Mouse (Mus musculus) megakaryocyte, adult 5-6 weeks (primary cell): Measurements from ENCODE around the gene Zfp697. TPM values are rescaled to one million over a fixed set of nuclear protein-coding genes. Genes with fewer than 3 reads are reported as not detected.
A peak's percentile ranks its signal among the peaks of the same experiment; 100 is the strongest.
"Not testable (repeated sequence)": the region's sequence is repeated elsewhere in the genome, so short reads cannot be mapped to it uniquely, and the experiment has no call there.

Experiments used
- ATAC-seq: 2 replicates; pipeline ENCODE4 v1.8.0; 2016; ENCODE audit warnings: mild to moderate bottlenecking, inconsistent platforms; ENCODE audit not compliant: poor library complexity, severe bottlenecking
- total RNA-seq, 2 experiments: library from RNA; stranded (forward) in 1 of 2; stranded (reverse) in 1 of 2; fragments of 153-499, 151-499 nt in 1 of 2; fragments of 221-1000, 200-1000 nt in 1 of 2; gene quantifications; 2 replicates each; pipeline versions ENCODE4 v1.2.3 to v1.2.4; 2015 to 2017

Zfp697 gene
- total RNA-seq, 2 experiments from 2014 or later, result 0.47 TPM; not detected in 1

DNA sequence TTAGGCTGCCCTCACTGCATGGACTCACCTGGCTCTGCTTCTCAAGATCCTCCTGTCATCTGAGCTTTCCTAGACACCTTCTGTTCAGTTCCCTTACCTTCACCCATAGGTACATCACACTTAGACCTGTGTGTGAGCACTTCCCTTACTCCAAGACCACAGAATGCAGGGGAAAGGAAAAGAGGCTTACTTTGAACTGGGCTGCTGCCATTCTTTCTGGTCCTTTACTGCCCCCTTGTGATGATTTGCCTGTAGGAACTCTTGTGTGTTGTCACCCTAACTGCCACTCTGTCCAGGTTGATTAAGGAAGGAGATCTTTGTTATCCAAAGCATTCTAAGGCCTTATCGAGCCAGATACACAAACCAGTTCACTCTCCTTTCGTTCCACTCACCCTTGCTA lies 114.5 kb downstream of the Zfp697 start:
- peak; percentile 73 for ATAC-seq

DNA sequence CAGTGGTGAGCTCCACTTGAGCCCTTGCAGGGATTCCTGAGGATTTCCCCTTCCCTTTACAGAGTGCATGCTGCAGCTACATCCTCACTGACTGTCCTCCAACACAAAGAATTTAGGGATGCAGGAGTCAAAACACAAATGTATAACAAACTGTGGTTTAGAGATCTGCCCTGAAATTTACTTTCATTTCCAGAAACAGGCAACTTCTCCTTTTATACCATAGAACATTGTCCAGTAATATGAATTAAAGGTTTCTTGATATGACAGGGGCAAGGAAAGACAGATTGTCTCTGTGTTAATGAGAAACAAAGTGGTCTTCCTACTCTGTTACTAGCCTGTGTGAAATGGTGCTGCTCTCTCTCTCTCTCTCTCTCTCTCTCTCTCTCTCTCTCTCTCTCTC lies 115.1 kb downstream of the Zfp697 start:
- peak; percentile 51; the same call in 1 of the 2 replicates for ATAC-seq

DNA sequence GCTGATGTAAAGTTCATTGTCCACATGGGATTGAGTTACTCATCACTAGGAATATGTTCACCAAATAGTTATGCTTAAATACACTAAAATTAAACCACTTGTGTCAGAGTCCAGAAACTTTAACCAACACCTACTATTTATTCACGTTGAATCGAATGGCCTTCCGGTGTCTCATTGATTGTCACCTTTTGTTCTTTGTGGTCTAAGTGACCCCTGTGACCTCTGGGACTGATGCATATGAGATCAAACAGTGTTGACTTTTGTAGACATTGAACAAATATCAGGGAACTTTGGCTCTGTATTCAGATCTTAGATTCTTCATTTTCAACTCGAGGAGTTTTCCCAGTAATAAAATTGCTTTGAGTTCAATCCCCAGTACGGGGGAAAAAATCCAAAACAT lies 125.0 kb downstream of the Zfp697 start:
- not testable (repeated sequence) for ATAC-seq

- not testable (repeated sequence) for ATAC-seq
Observed at GRCm38 (mm10) chr3:98510414-98510813, 128.2 kb downstream of the Zfp697 start, which contains the start of gene Hsd3b4. Hsd3b4 (minus strand) TSS chr3:98510514.

- ATAC-seq, result not testable (repeated sequence)
Observed at GRCm38 (mm10) chr3:98522779-98523178, 140.5 kb downstream of the Zfp697 start.

DNA sequence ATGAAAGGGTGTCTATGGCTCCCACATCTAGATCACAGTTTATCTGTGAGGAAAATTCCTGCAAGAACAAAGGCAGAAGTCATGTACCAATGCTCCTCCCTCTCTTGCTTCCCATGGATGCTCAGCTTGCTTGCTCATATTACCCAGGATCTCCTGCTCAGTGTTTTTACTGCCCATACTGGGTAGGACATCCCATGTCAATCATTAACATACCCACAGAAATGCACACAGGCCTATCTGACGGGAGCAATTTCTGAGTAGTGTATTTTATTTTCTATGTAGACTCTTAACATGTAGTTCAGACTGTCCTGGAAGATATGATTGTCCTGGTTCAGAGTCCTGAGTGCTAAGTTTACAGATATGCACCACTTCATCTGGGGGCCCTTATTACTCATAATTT lies 142.3 kb downstream of the Zfp697 start:
- not testable (repeated sequence) for ATAC-seq

DNA sequence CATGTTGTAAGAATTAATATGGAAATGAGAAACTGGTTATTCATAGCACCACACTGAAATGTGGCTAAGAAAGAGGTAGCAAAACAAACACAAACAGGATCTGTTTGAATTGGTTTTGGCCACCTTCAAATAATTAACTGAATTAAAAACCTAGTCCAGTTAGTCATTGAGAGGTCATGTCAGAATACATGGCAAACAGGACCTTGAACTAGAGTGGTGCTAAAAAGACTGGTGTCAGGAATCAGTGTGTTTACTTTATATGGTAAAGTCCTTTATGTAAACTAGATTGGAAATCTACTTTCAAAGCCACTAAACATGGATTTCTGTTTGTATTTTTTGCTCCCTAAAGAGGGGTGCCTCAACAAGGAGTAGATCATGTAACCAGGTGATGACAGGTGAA lies 142.7 kb downstream of the Zfp697 start:
- ATAC-seq, result not testable (repeated sequence)

DNA sequence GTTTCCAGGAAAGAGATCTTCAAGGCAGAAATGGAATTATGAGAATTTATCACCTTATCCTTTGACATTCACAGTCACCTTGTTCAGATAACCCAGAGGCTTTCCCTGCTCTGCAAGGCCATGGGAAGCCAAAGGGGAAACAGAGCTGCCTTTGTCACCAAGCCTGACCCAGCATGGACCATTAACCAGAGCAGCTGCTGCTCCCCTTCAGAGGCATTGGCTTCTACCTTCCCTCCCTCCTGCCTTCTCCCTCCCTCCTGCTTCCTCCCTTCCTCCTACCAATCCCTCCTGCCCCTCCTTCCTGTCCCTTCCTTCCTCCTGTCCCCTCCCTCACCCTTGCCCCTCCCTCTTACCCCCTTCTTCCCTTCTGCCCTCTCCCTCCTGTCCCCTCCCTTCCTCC lies 165.4 kb downstream of the Zfp697 start:
- not testable (repeated sequence) for ATAC-seq

DNA sequence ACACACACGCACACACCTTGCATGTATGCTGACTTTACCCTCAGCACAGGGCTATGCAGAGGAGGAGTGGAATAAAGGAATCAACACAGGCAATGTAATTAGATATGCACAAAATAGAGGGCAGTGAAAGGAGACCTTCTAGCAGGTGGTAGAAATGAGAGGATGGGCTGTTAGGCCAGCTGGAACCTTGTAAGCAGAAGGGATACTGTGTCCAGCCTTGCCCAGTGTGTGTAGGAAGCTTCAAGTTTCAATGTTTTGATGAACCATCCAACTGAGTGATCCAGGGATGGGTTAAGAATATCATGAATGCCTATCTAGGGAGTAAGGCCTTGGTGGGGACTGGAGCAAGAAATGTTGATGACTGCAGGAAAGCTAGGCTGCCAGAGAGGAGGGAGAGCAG lies 166.2 kb downstream of the Zfp697 start:
- not testable (repeated sequence) for ATAC-seq

DNA sequence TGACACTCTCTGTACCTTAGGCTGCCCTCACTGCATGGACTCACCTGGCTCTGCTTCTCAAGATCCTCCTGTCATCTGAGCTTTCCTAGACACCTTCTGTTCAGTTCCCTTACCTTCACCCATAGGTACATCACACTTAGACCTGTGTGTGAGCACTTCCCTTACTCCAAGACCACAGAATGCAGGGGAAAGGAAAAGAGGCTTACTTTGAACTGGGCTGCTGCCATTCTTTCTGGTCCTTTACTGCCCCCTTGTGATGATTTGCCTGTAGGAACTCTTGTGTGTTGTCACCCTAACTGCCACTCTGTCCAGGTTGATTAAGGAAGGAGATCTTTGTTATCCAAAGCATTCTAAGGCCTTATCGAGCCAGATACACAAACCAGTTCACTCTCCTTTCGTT lies 168.0 kb downstream of the Zfp697 start:
- ATAC-seq, result peak; percentile 71; the same call in 1 of the 2 replicates

DNA sequence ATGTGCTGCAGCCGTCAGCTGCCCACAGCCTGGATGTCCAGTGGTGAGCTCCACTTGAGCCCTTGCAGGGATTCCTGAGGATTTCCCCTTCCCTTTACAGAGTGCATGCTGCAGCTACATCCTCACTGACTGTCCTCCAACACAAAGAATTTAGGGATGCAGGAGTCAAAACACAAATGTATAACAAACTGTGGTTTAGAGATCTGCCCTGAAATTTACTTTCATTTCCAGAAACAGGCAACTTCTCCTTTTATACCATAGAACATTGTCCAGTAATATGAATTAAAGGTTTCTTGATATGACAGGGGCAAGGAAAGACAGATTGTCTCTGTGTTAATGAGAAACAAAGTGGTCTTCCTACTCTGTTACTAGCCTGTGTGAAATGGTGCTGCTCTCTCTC lies 168.6 kb downstream of the Zfp697 start:
- ATAC-seq, result peak; percentile 40

GRCm38 (mm10) chr3:98560711-98561110 lies 178.4 kb downstream of the Zfp697 start:
- not testable (repeated sequence) for ATAC-seq

DNA sequence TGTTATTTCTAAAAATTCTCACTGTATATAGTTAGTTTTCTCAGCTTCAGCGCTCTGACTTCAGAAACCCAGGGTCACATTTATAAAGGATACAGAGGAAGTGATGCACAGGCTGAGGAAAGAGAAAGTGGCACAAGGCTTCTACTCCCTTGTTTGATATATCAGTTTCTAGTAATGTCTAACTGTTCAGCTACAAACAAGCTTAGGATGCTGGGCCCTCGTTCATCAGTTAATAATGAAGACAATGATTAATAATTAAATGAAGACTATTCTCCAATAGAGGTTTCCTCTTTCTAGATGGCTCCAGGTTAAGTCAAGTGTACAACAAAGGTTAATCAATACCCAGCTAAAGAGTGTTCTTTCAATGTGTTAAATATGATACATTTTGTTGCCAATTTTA lies 181.6 kb downstream of the Zfp697 start:
- not testable (repeated sequence) for ATAC-seq

DNA sequence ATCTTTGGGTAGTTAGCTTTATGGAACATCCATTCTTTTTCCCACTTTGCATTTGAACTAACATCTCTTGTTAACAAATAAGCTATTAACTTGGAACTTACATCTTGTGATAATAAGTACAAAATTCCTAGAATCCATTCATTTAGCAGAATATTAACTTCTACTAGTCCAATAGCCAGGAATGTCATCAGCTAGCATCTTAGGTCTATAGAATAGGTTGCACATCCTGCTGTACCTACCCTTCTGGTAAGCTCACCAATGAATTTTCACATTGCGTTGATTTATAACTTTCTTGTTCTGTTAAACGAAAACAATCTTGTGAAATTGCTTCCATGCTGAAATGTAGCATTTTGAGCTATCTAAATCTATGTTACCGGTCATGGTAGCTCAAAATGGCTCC lies 182.6 kb downstream of the Zfp697 start:
- not testable (repeated sequence) for ATAC-seq

DNA sequence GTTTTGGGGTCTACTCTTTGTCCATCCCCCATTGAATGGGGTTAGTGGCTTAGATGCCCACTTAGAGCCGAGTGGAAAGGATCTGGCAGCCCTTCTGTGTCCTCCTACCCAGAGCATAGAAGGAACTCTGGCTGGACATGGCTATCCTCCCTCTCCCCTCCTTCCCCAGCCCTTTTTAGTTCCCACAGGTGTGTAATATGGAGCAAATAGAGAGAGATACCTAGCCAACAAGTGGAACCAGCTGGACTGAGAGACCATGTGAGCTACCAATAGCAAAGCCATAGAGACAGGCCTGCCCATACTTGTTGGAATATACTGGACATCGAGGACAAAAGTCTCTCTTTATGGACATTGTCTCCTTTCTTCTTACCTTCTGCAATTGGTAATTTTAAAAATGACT lies 185.5 kb downstream of the Zfp697 start:
- not testable (repeated sequence) for ATAC-seq

DNA sequence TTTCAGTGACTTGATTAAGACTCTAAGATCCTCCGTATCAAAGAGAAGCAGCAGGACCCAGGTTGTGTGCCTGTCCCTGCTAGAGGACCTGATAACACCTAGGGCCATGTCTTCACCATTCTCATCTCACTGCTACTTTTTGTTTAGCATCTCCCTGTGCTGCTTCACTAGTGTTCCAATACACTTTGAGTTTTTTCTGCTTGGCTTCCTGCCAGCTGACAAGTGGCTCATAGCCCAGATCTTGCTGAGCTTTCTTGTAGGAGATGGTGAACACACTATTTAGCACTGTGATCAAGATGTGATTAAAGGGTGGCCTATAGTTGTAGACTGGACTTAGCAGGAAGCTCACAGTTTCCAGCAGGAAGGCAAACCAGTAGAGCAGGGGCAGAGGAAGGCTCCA lies 198.8 kb downstream of the Zfp697 start:
- not testable (repeated sequence) for ATAC-seq

GRCm38 (mm10) chr3:98582202-98582601 lies 199.9 kb downstream of the Zfp697 start:
- not testable (repeated sequence) for ATAC-seq

GRCm38 (mm10) chr3:98582622-98583021 lies 200.4 kb downstream of the Zfp697 start:
- not testable (repeated sequence) for ATAC-seq

DNA sequence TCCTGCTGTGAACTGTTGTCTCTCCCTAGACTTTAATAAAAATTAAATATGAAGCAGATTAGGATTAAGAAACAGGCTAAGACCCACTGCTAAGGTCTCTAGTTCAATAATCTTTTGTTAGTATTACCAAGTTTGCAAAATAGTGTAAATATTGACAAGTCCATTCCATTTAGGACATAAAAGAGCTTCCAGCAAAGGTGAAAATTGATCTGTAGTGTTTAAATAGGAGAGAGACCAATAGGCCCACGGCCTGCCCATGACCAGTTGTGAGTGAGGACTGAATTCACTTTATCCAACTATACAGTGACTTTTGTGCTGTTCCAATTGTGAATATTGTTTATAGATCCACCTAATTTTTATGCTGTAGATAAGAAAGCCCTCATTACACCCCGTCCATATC lies 205.5 kb downstream of the Zfp697 start:
- no peak for ATAC-seq

GRCm38 (mm10) chr3:98588707-98589106 lies 206.4 kb downstream of the Zfp697 start, which contains the start of gene Gm10681:
Gm10681 (minus strand) TSS chr3:98588807.
- ATAC-seq, result no peak

DNA sequence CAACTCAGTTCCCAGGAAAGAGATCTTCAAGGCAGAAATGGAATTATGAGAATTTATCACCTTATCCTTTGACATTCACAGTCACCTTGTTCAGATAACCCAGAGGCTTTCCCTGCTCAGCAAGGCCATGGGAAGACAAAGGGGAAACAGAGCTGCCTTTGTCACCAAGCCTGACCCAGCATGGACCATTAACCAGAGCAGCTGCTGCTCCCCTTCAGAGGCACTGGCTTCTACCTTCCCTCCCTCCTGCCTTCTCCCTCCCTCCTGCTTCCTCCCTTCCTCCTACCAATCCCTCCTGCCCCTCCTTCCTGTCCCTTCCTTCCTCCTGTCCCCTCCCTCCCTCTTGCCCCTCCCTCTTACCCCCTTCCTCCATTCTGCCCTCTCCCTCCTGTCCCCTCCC lies 231.3 kb downstream of the Zfp697 start:
- not testable (repeated sequence) for ATAC-seq

DNA sequence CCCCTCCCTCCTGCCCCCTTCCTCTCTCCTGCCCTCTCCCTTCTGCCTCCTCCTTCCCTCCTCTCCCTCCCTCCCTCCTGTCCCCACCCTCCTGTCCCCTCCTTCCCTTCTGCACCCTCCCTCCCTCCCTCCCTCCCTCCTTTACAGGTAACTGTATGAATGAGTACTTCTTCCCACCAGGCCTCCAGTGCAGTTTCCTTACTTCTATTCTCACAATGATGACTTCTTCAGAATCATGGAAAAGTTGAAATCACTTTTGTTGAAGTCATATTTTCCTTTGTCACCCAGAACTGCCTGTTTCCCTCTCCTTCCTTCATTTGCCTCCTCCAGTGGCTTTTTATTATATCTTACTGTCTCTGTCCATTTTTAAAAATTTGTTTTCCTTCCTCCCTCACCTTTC lies 231.7 kb downstream of the Zfp697 start:
- no peak for ATAC-seq

DNA sequence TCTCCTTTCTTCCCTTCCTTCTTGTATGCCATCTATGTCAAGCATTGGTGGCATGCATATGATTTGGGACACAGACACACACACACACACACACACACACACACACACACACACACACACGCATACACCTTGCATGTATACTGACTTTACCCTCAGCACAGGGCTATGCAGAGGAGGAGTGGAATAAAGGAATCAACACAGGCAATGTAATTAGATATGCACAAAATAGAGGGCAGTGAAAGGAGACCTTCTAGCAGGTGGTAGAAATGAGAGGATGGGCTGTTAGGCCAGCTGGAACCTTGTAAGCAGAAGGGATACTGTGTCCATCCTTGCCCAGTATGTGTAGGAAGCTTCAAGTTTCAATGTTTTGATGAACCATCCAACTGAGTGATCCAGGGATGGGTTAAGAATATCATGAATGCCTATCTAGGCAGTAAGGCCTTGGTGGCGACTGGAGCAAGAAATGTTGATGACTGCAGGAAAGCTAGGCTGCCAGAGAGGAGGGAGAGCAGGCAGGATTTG lies 232.2 kb downstream of the Zfp697 start:
- ATAC-seq, result not testable (repeated sequence)
